In the genomic region with DNA sequence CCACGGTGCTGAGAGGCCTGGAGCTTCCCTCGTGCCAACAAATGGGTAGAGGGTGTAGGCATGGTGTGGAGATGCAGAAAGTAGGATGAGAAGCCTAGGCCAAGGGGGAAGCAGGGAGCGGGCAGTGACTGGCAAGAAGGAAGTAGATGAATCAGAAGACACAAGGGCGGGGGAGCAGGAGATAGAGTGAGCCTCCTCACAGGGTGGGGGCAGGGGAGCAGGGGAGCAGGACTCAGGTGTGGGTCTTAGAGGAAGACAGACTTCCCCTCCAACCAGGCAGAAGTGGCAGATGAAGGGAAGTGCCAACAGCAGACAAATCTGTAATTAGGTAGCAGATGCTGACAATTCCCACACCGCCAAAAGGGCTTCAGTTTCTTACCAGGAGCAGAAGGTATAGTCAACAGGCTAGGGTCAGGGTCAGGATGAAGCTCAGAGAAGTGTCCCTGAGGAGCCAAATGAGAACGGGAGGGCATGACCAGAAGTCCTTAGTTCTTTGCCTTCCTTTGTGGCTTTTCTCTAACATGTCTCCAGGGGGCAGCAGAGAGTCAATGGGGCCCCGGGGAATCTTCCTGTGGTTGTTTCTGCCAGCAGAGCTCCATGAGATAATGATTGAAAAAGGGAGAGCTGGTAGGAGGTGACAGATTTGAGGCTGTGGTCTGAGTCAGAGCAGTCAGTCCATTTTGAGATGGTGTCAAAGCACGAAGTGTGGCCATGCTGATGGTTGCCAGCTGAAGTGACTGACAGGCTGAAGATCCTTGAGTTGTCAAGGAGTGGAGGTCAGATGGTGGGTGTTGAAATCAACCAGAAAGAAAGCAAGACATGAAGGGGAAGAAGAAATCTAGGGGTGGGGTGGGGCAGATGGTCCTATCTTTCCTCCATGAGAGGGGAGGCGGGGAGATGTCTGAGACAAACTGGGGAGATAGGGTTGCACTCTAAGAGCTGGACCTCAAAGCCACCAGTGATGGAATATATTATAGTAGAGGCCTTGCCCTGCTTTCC, we compare ENCODE assay signal across 8 mouse cellular contexts. TPM values are rescaled to one million over a fixed set of nuclear protein-coding genes. Genes with fewer than 3 reads are reported as not detected.
DNase-seq lines count a peak whose midpoint lies in the region; ATAC-seq and TF ChIP-seq lines count a peak whose summit lies in the region.

No protein-coding gene starts in this region.

- no peaks in the 10 kb centered on the region for H3K4me1 ChIP-seq in kidney, postnatal 0 days (replicated peaks; ENCODE audit: insufficient read depth, low read length)
- no peaks in the 10 kb centered on the region for H3K4me1 ChIP-seq in kidney, embryonic 15.5 days
- no peaks in the 10 kb centered on the region for H3K4me1 ChIP-seq in cortical plate, adult 2 months (ENCODE audit: control insufficient read depth, insufficient read depth, low read length)
- H3K4me1 ChIP-seq in midbrain, postnatal 0 days (ENCODE audit: insufficient read depth, low read length), result no peaks in the 10 kb centered on the region
- no peaks in the 10 kb centered on the region for H3K4me1 ChIP-seq in hindbrain, embryonic 16.5 days (ENCODE audit: control insufficient read depth, insufficient read depth, low read depth, low read length)

- WGBS in kidney, postnatal 0 days, result 67% methylated on average over 9 of the region's 9 CpGs
- WGBS in kidney, embryonic 15.5 days, result 63% methylated on average over 9 of the region's 9 CpGs
- WGBS in midbrain, postnatal 0 days, result 69% methylated on average over 9 of the region's 9 CpGs
- 64% methylated on average over 9 of the region's 9 CpGs for WGBS in hindbrain, embryonic 16.5 days

- in situ Hi-C loops in Patski (cut with MboI; ENCODE audit: low pct_unique_long_range_greater_than_20kb), result loop anchor here (10.0 kb wide), 1 partner anchor 149 kb away; the partner anchor contains the start of gene Tbc1d21

- H3K36me3 ChIP-seq in kidney, postnatal 0 days (ENCODE audit: insufficient read depth, low read length), result peaks cover 64% of the 10 kb centered on the region
- peaks cover 92% of the 10 kb centered on the region for H3K36me3 ChIP-seq in kidney, embryonic 15.5 days
- 0 out of 2 replicates have a peak, but pooled peaks cover 4% of the 10 kb centered on the region for H3K36me3 ChIP-seq in midbrain, postnatal 0 days (ENCODE audit: insufficient read depth, low read length)
- 0 out of 2 replicates have a peak, but pooled peaks cover 2% of the 10 kb centered on the region for H3K36me3 ChIP-seq in hindbrain, embryonic 16.5 days (ENCODE audit: control insufficient read depth, insufficient read depth, low read length)

- H3K27ac ChIP-seq in kidney, postnatal 0 days, result no peak overlapping the region
- H3K27ac ChIP-seq in kidney, embryonic 15.5 days, result no peak overlapping the region
- no peak overlapping the region for H3K27ac ChIP-seq in cortical plate, adult 2 months (ENCODE audit: insufficient read depth, low read length)
- no peak overlapping the region for H3K27ac ChIP-seq in midbrain, postnatal 0 days (ENCODE audit: low read depth, low read length)
- no peak overlapping the region for H3K27ac ChIP-seq in hindbrain, embryonic 16.5 days (ENCODE audit: low read depth, low read length)

- no peaks in the 10 kb centered on the region for H3K9me3 ChIP-seq in kidney, postnatal 0 days (replicated peaks; ENCODE audit: low read length)
- no peaks in the 10 kb centered on the region for H3K9me3 ChIP-seq in kidney, embryonic 15.5 days (replicated peaks)
- H3K9me3 ChIP-seq in midbrain, postnatal 0 days (ENCODE audit: low read length), result no peaks in the 10 kb centered on the region
- H3K9me3 ChIP-seq in hindbrain, embryonic 16.5 days (ENCODE audit: control insufficient read depth, low read length), result no peaks in the 10 kb centered on the region

- no peaks in the 10 kb centered on the region for H3K27me3 ChIP-seq in kidney, postnatal 0 days (ENCODE audit: insufficient read depth, low read length)
- no peaks in the 10 kb centered on the region for H3K27me3 ChIP-seq in kidney, embryonic 15.5 days
- H3K27me3 ChIP-seq in Patski, result no peaks in the 10 kb centered on the region
- H3K27me3 ChIP-seq in midbrain, postnatal 0 days (ENCODE audit: insufficient read depth, low read length), result no peaks in the 10 kb centered on the region
- H3K27me3 ChIP-seq in hindbrain, embryonic 16.5 days (replicated peaks; ENCODE audit: control insufficient read depth, insufficient read depth, low read length), result no peaks in the 10 kb centered on the region

- DNase-seq in kidney, postnatal 0 days (ENCODE audit: low spot score), result peak; percentile 73
- DNase-seq in Patski (ENCODE audit: low read depth, low spot score), result no peak
- peak; percentile 45 to 57 for DNase-seq in layer of hippocampus, postnatal 10 days (ENCODE audit: low spot score in 2 of 2)
- no peak for DNase-seq in midbrain, postnatal 0 days (ENCODE audit: low spot score)

- H3K9ac ChIP-seq in kidney, postnatal 0 days (ENCODE audit: low read depth, low read length), result no peak overlapping the region
- H3K9ac ChIP-seq in kidney, embryonic 15.5 days, result no peak overlapping the region
- no peak overlapping the region for H3K9ac ChIP-seq in midbrain, postnatal 0 days (replicated peaks; ENCODE audit: low read length, poor library complexity, severe bottlenecking)
- no peak overlapping the region for H3K9ac ChIP-seq in hindbrain, embryonic 16.5 days (ENCODE audit: low read depth, low read length)

- H3K4me3 ChIP-seq in kidney, postnatal 0 days (replicated peaks; ENCODE audit: low read depth, low read length), result no peak overlapping the region
- H3K4me3 ChIP-seq in kidney, embryonic 15.5 days (replicated peaks), result no peak overlapping the region
- no peak overlapping the region for H3K4me3 ChIP-seq in cortical plate, adult 2 months (ENCODE audit: insufficient read depth, low read length)
- no peak overlapping the region for H3K4me3 ChIP-seq in midbrain, postnatal 0 days (ENCODE audit: low read depth, low read length)
- no peak overlapping the region for H3K4me3 ChIP-seq in hindbrain, embryonic 16.5 days (ENCODE audit: low read length)

- no peak for TF ChIP-seq POLR2A in cortical plate, adult 2 months (IDR thresholded peaks at IDR 0.05; ENCODE audit: extremely low read depth, insufficient read depth, low read length)

- POLR2A ChIA-PET in Patski (lab: Charles Lee), result no interaction called here

- CTCF ChIA-PET in Patski (lab: Charles Lee), result interaction anchor here (0.6 to 5.5 kb wide), 14 partner anchors 8 to 288 kb away, joined by 3 to 37 read pairs (median 4); partner anchors contain the start of gene Stoml1

- 0 out of 2 replicates have a peak, but pooled peaks have one; percentile 23 for ATAC-seq in kidney, postnatal 0 days (replicated peaks; ENCODE audit: low FRiP score, low read depth)
- no peak for ATAC-seq in kidney, embryonic 15.5 days (replicated peaks; ENCODE audit: low FRiP score)
- ATAC-seq in CD4-positive, CD25-positive, alpha-beta regulatory T cell, adult 4 months, result peak; percentile 58
- no peak for ATAC-seq in Patski
- no peak for ATAC-seq in midbrain, postnatal 0 days (ENCODE audit: low FRiP score)
- ATAC-seq in hindbrain, embryonic 16.5 days, result no peak

- no peak overlapping the region for H3K4me2 ChIP-seq in kidney, postnatal 0 days (ENCODE audit: low read length)
- H3K4me2 ChIP-seq in kidney, embryonic 15.5 days, result no peak overlapping the region
- no peak overlapping the region for H3K4me2 ChIP-seq in midbrain, postnatal 0 days (ENCODE audit: low read depth, low read length, poor library complexity, severe bottlenecking)
- H3K4me2 ChIP-seq in hindbrain, embryonic 16.5 days (ENCODE audit: low read length), result no peak overlapping the region

- TF ChIP-seq CTCF in kidney, postnatal 0 days (IDR thresholded peaks at IDR 0.05; ENCODE audit: low read depth), result peak; percentile 88
- TF ChIP-seq CTCF in Patski (IDR thresholded peaks at IDR 0.05), result peak; percentile 85
- TF ChIP-seq CTCF in cortical plate, adult 2 months (IDR thresholded peaks at IDR 0.05; ENCODE audit: extremely low read depth, insufficient read depth, low read length), result peak; percentile 68
- TF ChIP-seq CTCF in midbrain, postnatal 0 days (IDR thresholded peaks at IDR 0.05), result peak; percentile 71

RNA-seq across cellular contexts. Expression of gene Islr2, which starts 22.1 kb away (rescaled TPM):
- polyA plus RNA-seq in kidney, postnatal 0 days (2015; fragmentation: Nextera tagmentation; extraction: Ambion mirVana), result 0.04 and 0.13 TPM in 2 replicates
- 0.39 and 0.51 TPM in 2 replicates for polyA plus RNA-seq in kidney, embryonic 15.5 days (2015; fragmentation: Nextera tagmentation; extraction: Ambion mirVana)
- not detected for polyA plus RNA-seq in CD4-positive, CD25-positive, alpha-beta regulatory T cell, adult 4 months (2017; shearing (Covaris generic))
- 2.1 TPM for polyA plus RNA-seq in Patski (2021)
- polyA plus RNA-seq in cortical plate, adult 2 months (2012; rRNA removed), result 28.3 TPM in 2 replicates
- total RNA-seq in layer of hippocampus, postnatal 10 days (2021), result 100 to 1,000 TPM; 231 to 269 TPM
- total RNA-seq in midbrain, postnatal 0 days (2014; rRNA removed), result 233 and 267 TPM in 2 replicates
- polyA plus RNA-seq in midbrain, postnatal 0 days (2015; fragmentation: Nextera tagmentation; extraction: Ambion mirVana), result 16.7 and 18.1 TPM in 2 replicates
- polyA plus RNA-seq in hindbrain, embryonic 16.5 days (2015; fragmentation: Nextera tagmentation; extraction: Ambion mirVana), result 13.8 and 21.5 TPM in 2 replicates

RNA-seq across cellular contexts. Expression of gene Islr, which starts 22.1 kb away (rescaled TPM):
- 54.0 and 60.4 TPM in 2 replicates for polyA plus RNA-seq in kidney, postnatal 0 days (2015; fragmentation: Nextera tagmentation; extraction: Ambion mirVana)
- 78.7 and 94.7 TPM in 2 replicates for polyA plus RNA-seq in kidney, embryonic 15.5 days (2015; fragmentation: Nextera tagmentation; extraction: Ambion mirVana)
- polyA plus RNA-seq in CD4-positive, CD25-positive, alpha-beta regulatory T cell, adult 4 months (2017; shearing (Covaris generic)), result 1 to 10 TPM in 1 of 2 experiments, under 1 TPM in 1; 0.77 to 1.2 TPM
- polyA plus RNA-seq in Patski (2021), result 39.6 TPM
- 27.4 and 34.0 TPM in 2 replicates for polyA plus RNA-seq in cortical plate, adult 2 months (2012; rRNA removed)
- 10 to 100 TPM; 16.4 to 18.1 TPM for total RNA-seq in layer of hippocampus, postnatal 10 days (2021)
- 55.6 and 68.8 TPM in 2 replicates for total RNA-seq in midbrain, postnatal 0 days (2014; rRNA removed)
- 32.5 and 36.5 TPM in 2 replicates for polyA plus RNA-seq in midbrain, postnatal 0 days (2015; fragmentation: Nextera tagmentation; extraction: Ambion mirVana)
- polyA plus RNA-seq in hindbrain, embryonic 16.5 days (2015; fragmentation: Nextera tagmentation; extraction: Ambion mirVana), result 40.4 and 50.5 TPM in 2 replicates

RNA-seq across cellular contexts. Expression of gene Pml, which starts 23.4 kb away (rescaled TPM):
- 14.3 and 15.2 TPM in 2 replicates for polyA plus RNA-seq in kidney, postnatal 0 days (2015; fragmentation: Nextera tagmentation; extraction: Ambion mirVana)
- 21.0 and 24.7 TPM in 2 replicates for polyA plus RNA-seq in kidney, embryonic 15.5 days (2015; fragmentation: Nextera tagmentation; extraction: Ambion mirVana)
- polyA plus RNA-seq in CD4-positive, CD25-positive, alpha-beta regulatory T cell, adult 4 months (2017; shearing (Covaris generic)), result 10 to 100 TPM; 45.9 to 77.9 TPM
- 37.8 TPM for polyA plus RNA-seq in Patski (2021)
- 10.4 and 11.0 TPM in 2 replicates for polyA plus RNA-seq in cortical plate, adult 2 months (2012; rRNA removed)
- total RNA-seq in layer of hippocampus, postnatal 10 days (2021), result 1 to 10 TPM; 7.3 to 9.1 TPM
- total RNA-seq in midbrain, postnatal 0 days (2014; rRNA removed), result 5.6 and 9.0 TPM in 2 replicates
- polyA plus RNA-seq in midbrain, postnatal 0 days (2015; fragmentation: Nextera tagmentation; extraction: Ambion mirVana), result 2.9 and 3.2 TPM in 2 replicates
- 3.9 and 6.0 TPM in 2 replicates for polyA plus RNA-seq in hindbrain, embryonic 16.5 days (2015; fragmentation: Nextera tagmentation; extraction: Ambion mirVana)

RNA-seq across cellular contexts. Expression of gene Stoml1, which starts 26.8 kb away (rescaled TPM):
- 36.6 and 37.6 TPM in 2 replicates for polyA plus RNA-seq in kidney, postnatal 0 days (2015; fragmentation: Nextera tagmentation; extraction: Ambion mirVana)
- polyA plus RNA-seq in kidney, embryonic 15.5 days (2015; fragmentation: Nextera tagmentation; extraction: Ambion mirVana), result 29.9 and 33.6 TPM in 2 replicates
- polyA plus RNA-seq in CD4-positive, CD25-positive, alpha-beta regulatory T cell, adult 4 months (2017; shearing (Covaris generic)), result 10 to 100 TPM; 26.0 to 83.0 TPM
- polyA plus RNA-seq in Patski (2021), result 45.8 TPM
- 123 and 124 TPM in 2 replicates for polyA plus RNA-seq in cortical plate, adult 2 months (2012; rRNA removed)
- total RNA-seq in layer of hippocampus, postnatal 10 days (2021), result 10 to 100 TPM; 77.5 to 80.5 TPM
- 159 and 170 TPM in 2 replicates for total RNA-seq in midbrain, postnatal 0 days (2014; rRNA removed)
- polyA plus RNA-seq in midbrain, postnatal 0 days (2015; fragmentation: Nextera tagmentation; extraction: Ambion mirVana), result 161 and 172 TPM in 2 replicates
- 141 and 142 TPM in 2 replicates for polyA plus RNA-seq in hindbrain, embryonic 16.5 days (2015; fragmentation: Nextera tagmentation; extraction: Ambion mirVana)

Comparison
In these comparisons a context has a peak if more than half of its experiments do, and no peak if none do; other contexts are left out.
1. ATAC-seq: peak in kidney, postnatal 0 days (single experiment) and CD4-positive, CD25-positive, alpha-beta regulatory T cell, adult 4 months (single experiment); none in kidney, embryonic 15.5 days (single experiment), Patski (single experiment), midbrain, postnatal 0 days (single experiment) and hindbrain, embryonic 16.5 days (single experiment).
2. DNase-seq: peak in kidney, postnatal 0 days (single experiment) and layer of hippocampus, postnatal 10 days (2 of 2); none in Patski (single experiment) and midbrain, postnatal 0 days (single experiment).
3. RNA of gene Islr, which starts 22.1 kb away (polyA plus RNA-seq): 78.7 to 94.7 TPM in kidney, embryonic 15.5 days, 54.0 to 60.4 TPM in kidney, postnatal 0 days, 40.4 to 50.5 TPM in hindbrain, embryonic 16.5 days, 39.6 TPM in Patski (single experiment), 27.4 to 34.0 TPM in cortical plate, adult 2 months and 32.5 to 36.5 TPM in midbrain, postnatal 0 days; 0.77 to 1.2 TPM in CD4-positive, CD25-positive, alpha-beta regulatory T cell, adult 4 months; every median in the first group is over 10 times any median in the second.
4. Peak in every context shown above with its lines, with median percentiles within 50 percentile points of each other: CTCF ChIP-seq.